Mouse (Mus musculus) stomach, postnatal 0 days (tissue): ENCODE data around the gene Dusp10.

ENCODE experiments used
- CTCF ChIP-seq: IDR thresholded peaks from 2 replicates; pipeline ENCODE4 v1.5.1; 2016; ENCODE audit warnings: antibody characterized with exemption, low read depth, mild to moderate bottlenecking, moderate library complexity
- EP300 ChIP-seq: optimal IDR thresholded peaks from 2 replicates; pipeline ENCODE3; 2016; ENCODE audit warnings: antibody characterized with exemption

DNA sequence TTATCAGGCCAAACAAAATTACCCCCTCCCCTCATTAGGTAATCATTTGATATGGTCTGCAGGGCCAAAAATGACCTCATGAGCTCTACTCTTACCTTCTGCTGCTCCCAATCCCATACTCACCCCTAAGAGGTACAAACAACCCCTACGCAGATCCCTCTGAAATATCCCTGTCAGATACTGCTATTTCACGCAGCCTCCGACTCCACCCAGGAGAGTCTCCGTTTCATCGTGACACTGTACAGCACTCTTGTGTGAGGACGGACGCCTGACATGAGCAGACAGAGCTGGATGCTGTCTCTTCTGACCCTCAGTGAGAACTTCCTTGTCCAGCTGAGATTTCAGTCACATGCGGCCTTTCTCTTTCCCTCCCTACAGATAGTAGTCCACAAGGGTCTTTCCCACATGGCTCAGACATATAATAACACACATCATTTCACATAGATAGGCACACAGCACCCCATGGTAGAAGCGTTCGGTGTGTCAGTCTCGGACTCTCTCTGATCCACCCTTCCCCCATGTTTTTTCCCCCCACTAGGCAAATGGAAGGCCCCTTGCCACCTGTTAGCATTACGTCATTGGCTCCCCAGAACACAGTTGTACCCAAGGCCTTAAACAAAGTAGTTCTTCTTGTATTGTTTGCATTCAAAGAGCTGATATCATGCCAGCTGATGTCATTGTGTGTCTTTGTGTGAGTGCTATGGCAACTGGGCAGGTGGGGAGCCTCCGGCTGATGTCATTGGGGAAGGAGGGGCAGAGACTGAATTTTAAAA lies 52.7 kb downstream of the Dusp10 start:
- no peak for TF ChIP-seq CTCF
- no peak for TF ChIP-seq EP300
